Mouse (Mus musculus) bone marrow, adult 2 months (tissue): ENCODE results near the gene Fbxo47. TPM values are rescaled to one million over a fixed set of nuclear protein-coding genes. Genes with fewer than 3 reads are reported as not detected.
A peak's percentile ranks its signal among the peaks of the same experiment; 100 is the strongest.

ENCODE experiments used
- H3K27ac ChIP-seq: fragments of 200-500 bp; 2 replicates; pipeline ENCODE4 v1.5.1; 2012; ENCODE audit warnings: low read depth, mild to moderate bottlenecking, control low read depth, inconsistent platforms, low read length; ENCODE audit not compliant: control insufficient read depth, poor library complexity, insufficient read depth
- H3K4me1 ChIP-seq: fragments of 200-500 bp; 2 replicates; pipeline ENCODE4 v1.6.1; 2011; ENCODE audit warnings: low read length; ENCODE audit not compliant: control insufficient read depth, insufficient read depth
- H3K4me3 ChIP-seq: fragments of 200-500 bp; replicated peaks from 2 replicates; pipeline ENCODE3; 2011; ENCODE audit warnings: mild to moderate bottlenecking, low read depth, low read length, control low read depth; ENCODE audit not compliant: control insufficient read depth
- CTCF ChIP-seq: fragments of 200-500 bp; IDR thresholded peaks from 2 replicates; pipeline ENCODE4 v1.5.1; 2011; ENCODE audit warnings: low read length, control low read depth; ENCODE audit not compliant: control insufficient read depth, insufficient read depth
- POLR2A ChIP-seq: fragments of 200-500 bp; IDR thresholded peaks from 2 replicates; pipeline ENCODE4 v1.6.1; 2011; ENCODE audit warnings: low read depth, mild to moderate bottlenecking, control low read depth, low read length, borderline replicate concordance; ENCODE audit not compliant: control insufficient read depth
- WGBS: fragments of 180-500 bp; shearing (Covaris S2); methylation state at CpG from one replicate; pipeline ENCODE4 v1.1.7; 2018; 5-methylcytosine and 5-hydroxymethylcytosine counted together
- polyA plus RNA-seq: library from polyadenylated mRNA; stranded (reverse); fragments of >200 nt; gene quantifications from 2 replicates; pipeline ENCODE4 v1.2.4, GENCODE M21; 2011; ENCODE audit warnings: low replicate concordance; ENCODE audit not compliant: missing spikeins, insufficient read depth, insufficient read length

The Fbxo47 gene
- polyA plus RNA-seq, 1 experiment = not detected

GRCm38 (mm10) chr11:97908634-97909348, 24.8 kb upstream of the Fbxo47 start:
- Histone ChIP-seq H3K27ac (no peak overlapping the region), H3K4me3 (no peak overlapping the region), H3K4me1 (no peaks in the 10 kb centered on the region)
- WGBS = 73% methylated on average over 11 of the region's 11 CpGs
- TF ChIP-seq POLR2A = no peak
- TF ChIP-seq CTCF = no peak

DNA sequence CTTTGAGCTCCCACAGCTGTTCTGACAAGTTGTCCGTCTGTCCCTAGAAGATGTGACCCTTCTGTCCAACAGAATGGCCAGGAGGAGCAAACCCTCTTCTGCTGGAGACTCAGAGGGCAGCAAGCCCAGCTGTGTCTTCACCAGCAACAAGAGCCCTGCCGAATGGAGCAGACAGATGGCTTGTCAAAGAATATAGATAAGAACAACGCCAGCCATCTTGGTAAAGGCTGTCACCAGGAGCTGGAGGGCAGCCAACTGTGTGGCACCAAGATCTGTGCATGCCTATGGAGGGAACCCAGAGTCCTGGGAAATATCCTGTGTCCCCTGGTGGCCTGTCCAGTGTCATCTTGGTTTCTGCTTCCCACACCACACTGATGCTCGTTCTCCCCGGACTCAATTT, 24.0 kb upstream of the Fbxo47 start:
- WGBS = 57% methylated on average over 5 of the region's 5 CpGs
- Histone ChIP-seq H3K4me3 (no peak overlapping the region), H3K4me1 (no peaks in the 10 kb centered on the region), H3K27ac (no peak overlapping the region)
- TF ChIP-seq POLR2A (no peak), CTCF (no peak)

- Histone ChIP-seq H3K27ac (no peak overlapping the region), H3K4me3 (no peak overlapping the region), H3K4me1 (no peaks in the 10 kb centered on the region)
- TF ChIP-seq CTCF (no peak), POLR2A (no peak)
- 88% methylated on average over 9 of the region's 9 CpGs for WGBS
These were observed 23.0 kb upstream of the Fbxo47 start for GRCm38 (mm10) chr11:97906905-97907304.

- no peak for TF ChIP-seq CTCF
- no peak for TF ChIP-seq POLR2A
- no peak overlapping the region for H3K4me3 ChIP-seq
These were observed 22.0 kb upstream of the Fbxo47 start for GRCm38 (mm10) chr11:97905941-97906340.

DNA sequence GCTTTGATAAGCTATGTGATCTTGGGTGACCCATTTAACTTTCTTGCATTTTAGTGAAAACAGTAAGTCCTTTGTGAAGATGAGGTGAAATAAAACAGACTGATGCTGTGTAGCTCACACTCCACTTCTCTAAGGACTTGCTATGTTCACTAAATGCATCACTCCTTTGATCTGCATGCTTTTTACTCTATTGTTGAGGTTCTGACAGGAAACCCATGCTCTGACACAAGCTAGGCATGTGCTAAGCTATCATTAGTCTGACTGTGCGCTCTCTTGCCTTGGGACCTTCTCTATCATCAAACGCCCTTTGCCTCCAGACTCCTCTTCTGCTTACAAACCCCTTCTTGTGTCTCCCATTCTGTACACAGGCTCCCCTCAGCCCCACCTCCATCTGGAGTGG, 21.6 kb upstream of the Fbxo47 start:
- H3K4me1 ChIP-seq = no peaks in the 10 kb centered on the region
- TF ChIP-seq CTCF (no peak), POLR2A (no peak)
- WGBS = 87% methylated on average over 2 of the region's 2 CpGs
- no peak overlapping the region for H3K27ac ChIP-seq
- no peak overlapping the region for H3K4me3 ChIP-seq

More at GRCm38 (mm10) chr11:97905941-97906340, 22.0 kb upstream of the Fbxo47 start:
- 70% methylated on average over 2 of the region's 2 CpGs for WGBS
- Histone ChIP-seq H3K4me1 (no peaks in the 10 kb centered on the region), H3K27ac (no peak overlapping the region)

GRCm38 (mm10) chr11:97904801-97905200, 20.8 kb upstream of the Fbxo47 start:
- no peak overlapping the region for H3K4me3 ChIP-seq
- no peak overlapping the region for H3K27ac ChIP-seq
- 86% methylated on average over 13 of the region's 13 CpGs for WGBS

GRCm38 (mm10) chr11:97901806-97902205, 17.9 kb upstream of the Fbxo47 start:
- TF ChIP-seq CTCF = no peak
- no peak for TF ChIP-seq POLR2A
- Histone ChIP-seq H3K27ac (no peak overlapping the region), H3K4me1 (no peaks in the 10 kb centered on the region), H3K4me3 (no peak overlapping the region)
- WGBS = 60% methylated on average over 6 of the region's 6 CpGs

More at GRCm38 (mm10) chr11:97904801-97905200, 20.8 kb upstream of the Fbxo47 start:
- no peaks in the 10 kb centered on the region for H3K4me1 ChIP-seq
- TF ChIP-seq POLR2A (no peak), CTCF (no peak)

GRCm38 (mm10) chr11:97899822-97900221, 15.9 kb upstream of the Fbxo47 start:
- Histone ChIP-seq H3K4me1 (no peaks in the 10 kb centered on the region), H3K4me3 (no peak overlapping the region), H3K27ac (no peak overlapping the region)
- 3% methylated on average over 2 of the region's 2 CpGs for WGBS
- TF ChIP-seq POLR2A (no peak), CTCF (peak; percentile 70)
